Mouse (Mus musculus) cerebellum, adult 2 months (tissue): ENCODE results near the gene Tbck. TPM values are rescaled to one million over a fixed set of nuclear protein-coding genes. Genes with fewer than 3 reads are reported as not detected.

ENCODE experiments used
- DNase-seq, 2 experiments: peaks; one replicate each; pipeline ENCODE4 v3.0.0; 2021
- H3K27ac ChIP-seq: fragments of 200-500 bp; 2 replicates; pipeline ENCODE4 v1.5.1; 2012; ENCODE audit warnings: low read length, control low read depth, inconsistent platforms; ENCODE audit not compliant: insufficient read depth
- H3K27me3 ChIP-seq: fragments of 200-500 bp; 2 replicates; pipeline ENCODE4 v1.6.1; 2012; ENCODE audit warnings: inconsistent platforms, mild to moderate bottlenecking, low read length, moderate library complexity; ENCODE audit not compliant: control insufficient read depth, insufficient read depth
- H3K4me1 ChIP-seq: fragments of 200-500 bp; 2 replicates; pipeline ENCODE4 v1.6.1; 2011; ENCODE audit warnings: low read length; ENCODE audit not compliant: control insufficient read depth, insufficient read depth
- H3K4me3 ChIP-seq: fragments of 200-500 bp; replicated peaks from 2 replicates; pipeline ENCODE3; 2011; ENCODE audit warnings: mild to moderate bottlenecking, low read depth, low read length, control low read depth; ENCODE audit not compliant: insufficient read depth
- CTCF ChIP-seq: fragments of 200-500 bp; IDR thresholded peaks from 2 replicates; pipeline ENCODE4 v1.5.1; 2011; ENCODE audit warnings: low read depth, mild to moderate bottlenecking, control low read depth, low read length, moderate library complexity, borderline replicate concordance; ENCODE audit not compliant: insufficient read depth
- POLR2A ChIP-seq: fragments of 200-500 bp; IDR thresholded peaks from 2 replicates; pipeline ENCODE4 v1.6.1; 2011; ENCODE audit warnings: low read length, control low read depth, borderline replicate concordance; ENCODE audit not compliant: insufficient read depth
- WGBS: fragments of 180-500 bp; shearing (Covaris S2); methylation state at CpG from one replicate; pipeline ENCODE4 v1.1.7; 2018; 5-methylcytosine and 5-hydroxymethylcytosine counted together
- polyA plus RNA-seq: library from polyadenylated mRNA; depleted of rRNA; stranded (reverse); fragments of >200 nt; gene quantifications from 2 replicates; pipeline ENCODE4 v1.2.3, GENCODE M21; 2012

Tbck gene
- polyA plus RNA-seq, 1 experiment, result 8.6 TPM

DNA sequence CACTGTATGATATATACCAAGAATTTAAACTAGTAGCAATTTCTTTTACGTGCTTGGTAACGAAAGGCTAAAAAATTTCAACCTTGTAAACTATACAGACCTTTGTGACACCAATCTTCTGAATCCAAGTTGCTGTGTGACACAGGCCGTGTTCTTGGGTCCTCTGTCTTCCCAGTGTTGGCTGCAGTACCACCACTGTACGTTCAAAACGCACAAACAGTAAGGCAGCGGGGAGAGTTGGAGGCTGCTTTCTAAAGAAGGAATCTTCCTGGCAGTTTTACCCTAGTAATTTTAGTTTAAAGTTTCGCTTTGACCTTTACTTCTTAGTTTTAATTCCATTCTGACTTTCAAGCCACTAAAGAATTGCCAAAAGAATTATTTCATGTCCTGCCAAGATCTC, 92.7 kb downstream of the Tbck start:
- no peak overlapping the region for H3K4me3 ChIP-seq
- WGBS, result 91% methylated on average over 7 of the region's 7 CpGs

GRCm38 (mm10) chr3:132781103-132781502, 97.2 kb downstream of the Tbck start:
- 96% methylated on average over 2 of the region's 2 CpGs for WGBS
- no peak for DNase-seq
- Histone ChIP-seq H3K27ac (no peak overlapping the region), H3K4me3 (no peak overlapping the region), H3K27me3 (no peaks in the 10 kb centered on the region), H3K4me1 (no peaks in the 10 kb centered on the region)
- TF ChIP-seq CTCF, result no peak
- TF ChIP-seq POLR2A, result no peak

More for the DNA sequence above, 92.7 kb downstream of the Tbck start:
- no peak for TF ChIP-seq POLR2A
- TF ChIP-seq CTCF, result no peak
- H3K4me1 ChIP-seq, result no peaks in the 10 kb centered on the region
- H3K27ac ChIP-seq, result no peak overlapping the region
- no peaks in the 10 kb centered on the region for H3K27me3 ChIP-seq
- no peak for DNase-seq

DNA sequence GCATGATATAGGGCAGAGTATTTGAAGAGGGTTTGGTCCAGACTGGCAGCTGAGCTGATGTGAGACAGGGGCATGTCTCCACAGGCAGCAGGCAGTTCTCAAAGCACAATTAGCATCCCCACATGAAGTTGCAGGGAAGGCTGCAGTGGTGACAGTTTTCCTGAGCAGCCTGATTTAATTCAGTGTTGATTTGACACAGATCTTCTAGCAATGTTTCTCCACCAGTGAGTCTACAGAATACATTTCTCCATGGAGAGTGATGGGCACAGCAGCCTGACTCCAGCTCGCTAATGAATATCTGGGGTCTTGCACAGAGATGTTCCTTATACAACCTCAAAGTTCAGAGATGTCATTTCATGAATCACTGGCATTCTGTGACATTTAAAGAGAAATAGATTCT, 99.1 kb downstream of the Tbck start:
- TF ChIP-seq POLR2A (no peak), CTCF (no peak)
- 53% methylated on average over 1 of the region's 1 CpGs for WGBS
- no peak overlapping the region for H3K27ac ChIP-seq
- no peaks in the 10 kb centered on the region for H3K27me3 ChIP-seq
- DNase-seq, result no peak
- H3K4me1 ChIP-seq, result no peaks in the 10 kb centered on the region
- H3K4me3 ChIP-seq, result no peak overlapping the region

GRCm38 (mm10) chr3:132784732-132785131, 100.8 kb downstream of the Tbck start:
- Histone ChIP-seq H3K4me3 (no peak overlapping the region), H3K4me1 (no peaks in the 10 kb centered on the region), H3K27me3 (no peaks in the 10 kb centered on the region), H3K27ac (no peak overlapping the region)
- 90% methylated on average over 6 of the region's 6 CpGs for WGBS
- no peak for DNase-seq
- TF ChIP-seq CTCF (no peak), POLR2A (no peak)

GRCm38 (mm10) chr3:132786690-132787089, 102.7 kb downstream of the Tbck start:
- WGBS, result 90% methylated on average over 3 of the region's 3 CpGs
- Histone ChIP-seq H3K4me3 (no peak overlapping the region), H3K27me3 (no peaks in the 10 kb centered on the region), H3K27ac (no peak overlapping the region), H3K4me1 (no peaks in the 10 kb centered on the region)
- DNase-seq, result no peak
- TF ChIP-seq CTCF (no peak), POLR2A (no peak)

DNA sequence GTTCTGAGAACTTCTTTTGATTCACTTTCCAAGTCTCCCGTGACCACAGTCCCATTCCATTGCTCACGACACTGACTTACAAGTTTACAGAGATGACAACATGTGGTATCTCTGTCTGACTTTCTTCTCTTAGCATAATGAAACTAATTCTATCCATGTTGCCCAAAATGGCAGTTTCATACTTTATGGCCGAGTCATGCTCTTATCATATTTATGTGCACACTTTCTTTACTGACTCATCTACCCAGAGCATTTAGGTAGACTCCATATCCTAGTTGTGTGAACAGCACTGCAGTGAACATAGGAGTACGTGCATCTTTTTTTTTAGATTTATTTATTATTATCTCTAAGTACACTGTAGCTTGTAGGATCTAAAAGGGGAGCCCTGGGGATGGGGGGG, 103.8 kb downstream of the Tbck start:
- TF ChIP-seq CTCF, result no peak
- TF ChIP-seq POLR2A, result no peak
- no peak for DNase-seq
- H3K27ac ChIP-seq, result no peak overlapping the region
- no peak overlapping the region for H3K4me3 ChIP-seq
- 97% methylated on average over 4 of the region's 4 CpGs for WGBS
- no peaks in the 10 kb centered on the region for H3K27me3 ChIP-seq
- no peaks in the 10 kb centered on the region for H3K4me1 ChIP-seq

DNA sequence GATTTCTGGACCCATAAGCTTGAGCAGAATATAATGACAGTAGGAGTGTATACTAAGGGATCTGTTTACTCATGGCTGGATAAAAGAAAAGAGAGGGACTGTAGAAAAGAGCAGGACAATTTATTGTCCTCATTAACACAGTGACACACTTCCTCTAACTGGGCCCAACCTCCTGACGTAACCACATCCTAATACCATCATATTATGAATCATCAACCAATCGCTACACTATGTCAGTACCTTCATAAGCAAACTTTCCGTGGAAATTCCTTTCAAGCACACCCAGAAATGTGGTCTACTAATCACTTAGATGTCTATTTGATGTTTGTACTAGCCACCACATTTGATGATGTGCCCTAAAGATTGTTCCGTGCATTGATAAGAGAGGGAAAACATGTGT, 107.2 kb downstream of the Tbck start:
- Histone ChIP-seq H3K4me1 (peaks cover 7% of the 10 kb centered on the region), H3K27ac (no peak overlapping the region), H3K27me3 (no peaks in the 10 kb centered on the region), H3K4me3 (no peak overlapping the region)
- 96% methylated on average over 4 of the region's 4 CpGs for WGBS
- TF ChIP-seq POLR2A (no peak), CTCF (no peak)
- DNase-seq, result no peak

DNA sequence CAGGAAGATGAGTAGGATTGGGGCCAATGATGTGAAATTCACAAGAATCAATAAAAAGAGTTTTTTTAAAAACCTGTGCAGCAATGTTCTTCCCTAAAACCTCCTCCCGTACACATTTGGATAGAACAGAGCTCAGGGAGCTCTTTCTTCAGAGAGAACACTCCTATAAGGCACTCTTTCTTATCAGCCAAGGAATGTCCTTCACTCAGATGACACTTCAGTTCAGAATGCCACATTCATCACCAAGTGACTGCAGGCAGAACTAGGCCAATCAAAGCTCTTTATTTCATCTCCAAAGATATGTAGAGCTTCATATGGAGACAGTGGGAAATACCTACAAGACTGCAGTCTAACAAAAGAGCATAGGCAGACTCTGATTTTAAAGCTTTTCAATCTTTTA, 116.3 kb downstream of the Tbck start:
- Histone ChIP-seq H3K4me3 (no peak overlapping the region), H3K27me3 (no peaks in the 10 kb centered on the region), H3K27ac (no peak overlapping the region), H3K4me1 (no peaks in the 10 kb centered on the region)
- no peak for DNase-seq
- TF ChIP-seq CTCF (no peak), POLR2A (no peak)
- WGBS, result 85% methylated on average over 1 of the region's 1 CpGs
